Mouse (Mus musculus) heart, postnatal 4 days (tissue): ENCODE measurements around the gene Tor1a. TPM values are rescaled to one million over a fixed set of nuclear protein-coding genes. Genes with fewer than 3 reads are reported as not detected.

Experiments
- DNase-seq: peaks from one replicate; pipeline ENCODE4 v3.0.0; 2021
- total RNA-seq, 2 experiments: library from RNA; stranded (reverse); gene quantifications; 2 replicates each; pipeline ENCODE4 v1.2.3; 2021

Tor1a gene
- 10 to 100 TPM; 20.5 to 20.6 TPM for total RNA-seq

DNA sequence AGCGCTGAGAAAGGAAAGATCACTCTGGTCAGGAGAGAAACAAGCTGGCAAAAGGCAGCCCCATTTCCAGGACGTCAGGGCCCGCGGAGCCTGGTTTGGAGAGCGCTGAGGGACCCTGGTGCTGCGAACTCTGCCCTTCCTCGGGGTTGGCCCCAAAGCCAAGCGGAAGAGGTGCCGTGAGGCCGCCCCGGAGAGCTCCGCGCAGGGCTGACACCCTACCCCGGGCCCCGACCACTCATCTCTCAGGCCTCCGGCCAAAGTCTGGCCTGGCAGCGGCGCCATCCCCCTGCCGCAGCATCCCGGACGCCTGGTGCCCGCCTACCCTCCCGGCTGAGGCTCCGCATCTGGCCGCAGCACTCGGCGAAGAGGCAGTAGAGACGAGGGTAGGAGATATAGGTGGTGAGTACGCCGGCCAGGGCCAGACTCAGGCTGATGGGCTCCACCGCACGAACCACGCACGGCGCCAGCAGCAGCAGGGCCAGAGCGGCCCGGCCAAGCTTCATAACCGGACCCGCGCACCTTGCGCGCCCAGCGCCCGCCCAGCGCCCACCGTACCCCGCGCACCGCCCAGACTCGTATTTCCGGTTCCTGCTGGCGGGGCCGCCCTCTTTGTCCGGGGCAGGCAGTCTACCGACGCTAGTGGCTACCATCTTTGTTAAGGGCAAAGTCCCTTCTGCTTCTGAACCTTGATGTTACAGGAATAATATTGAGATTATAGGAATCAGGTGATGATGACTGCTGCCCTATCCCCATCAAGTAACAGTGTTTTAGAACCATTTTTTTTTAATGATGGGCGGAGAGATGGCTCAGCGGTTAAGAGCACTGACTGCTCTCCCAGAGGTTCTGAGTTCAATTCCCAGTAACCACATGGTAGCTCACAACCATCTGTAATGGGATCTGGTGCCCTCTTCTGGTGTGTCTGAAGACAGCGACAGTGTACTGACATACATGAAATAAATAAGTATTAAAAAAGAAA is at the start of gene Tor1a:
Gene Tor1a (minus strand): TSS at position 582 of the 976 bp plus-strand sequence.
- peak; percentile 92 for DNase-seq

DNA sequence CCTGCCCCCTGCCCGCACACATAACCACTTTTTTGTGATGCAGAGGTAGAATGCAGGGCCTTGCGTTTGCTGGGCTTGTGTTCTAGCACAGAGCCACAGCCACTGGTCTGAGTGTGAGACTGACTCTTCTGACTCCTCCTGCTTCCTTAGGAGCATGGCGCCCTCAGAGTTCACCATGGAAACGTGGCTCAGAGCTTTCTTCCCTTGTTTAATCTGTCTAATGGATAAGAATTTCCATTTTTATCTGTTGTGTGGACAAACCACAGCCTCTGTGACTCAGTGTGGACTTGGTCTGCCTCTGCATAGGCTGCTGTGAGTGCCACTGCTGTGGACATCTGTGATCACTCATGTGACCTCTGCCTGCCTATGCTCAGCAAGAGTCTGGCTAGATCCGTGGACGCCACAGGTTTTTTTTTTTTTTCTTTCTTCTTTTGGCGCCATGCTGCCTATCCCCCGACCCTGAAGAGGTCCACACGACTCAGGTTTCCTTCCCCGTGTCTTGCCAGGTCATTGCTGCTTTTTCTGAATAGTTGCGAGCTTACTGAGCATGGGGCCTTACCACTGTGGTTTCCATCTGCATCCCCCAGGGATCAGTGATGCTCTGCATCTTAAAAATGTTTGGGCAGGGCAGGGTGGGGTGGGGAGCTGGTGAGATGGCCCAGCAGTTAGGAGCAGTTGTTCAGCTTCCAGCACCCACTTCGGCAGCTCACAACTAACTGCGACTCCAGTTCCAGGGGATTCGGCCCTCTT is 45.8 kb upstream of the Tor1a start:
- no peak for DNase-seq

DNA sequence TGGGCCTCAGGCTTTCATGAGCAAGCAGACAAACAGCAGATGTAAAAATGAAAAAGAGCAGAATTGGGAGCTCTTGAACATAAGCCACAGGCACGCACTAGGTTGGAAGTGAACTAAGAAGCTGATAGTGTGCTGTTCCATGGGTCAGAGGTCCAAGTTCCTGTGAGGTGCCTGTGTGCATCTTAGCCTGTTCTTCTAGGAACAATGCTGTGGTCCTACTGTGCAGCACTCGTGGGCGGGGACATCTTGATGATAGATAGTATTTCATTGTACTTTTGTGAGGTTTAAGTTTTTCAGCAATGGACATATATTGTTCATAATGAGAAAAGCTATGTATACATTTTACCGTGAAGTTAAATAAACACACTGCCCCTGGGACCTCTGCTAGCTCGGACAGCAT is 39.5 kb upstream of the Tor1a start:
- no peak for DNase-seq

DNA sequence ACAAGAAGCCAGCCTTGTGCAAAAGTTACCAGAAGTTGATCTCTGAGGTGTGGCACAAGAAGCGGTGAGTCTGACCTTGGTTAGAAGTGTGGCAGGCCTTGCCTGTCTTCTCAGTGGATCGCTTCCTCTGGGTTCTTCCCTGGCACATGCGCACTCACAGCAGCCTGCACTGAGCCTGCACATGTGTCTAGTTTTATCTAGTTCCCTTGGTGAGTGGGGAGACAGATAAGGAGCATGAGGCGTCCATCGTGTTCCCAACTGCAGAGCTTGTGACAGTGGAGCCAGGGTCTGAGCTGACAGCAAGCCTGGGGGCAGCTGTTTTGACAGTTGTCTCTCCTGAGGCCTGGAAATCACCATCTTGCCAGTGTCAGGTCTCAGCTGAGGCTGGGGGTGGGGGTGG is 38.7 kb upstream of the Tor1a start:
- peak; percentile 74 for DNase-seq

DNA sequence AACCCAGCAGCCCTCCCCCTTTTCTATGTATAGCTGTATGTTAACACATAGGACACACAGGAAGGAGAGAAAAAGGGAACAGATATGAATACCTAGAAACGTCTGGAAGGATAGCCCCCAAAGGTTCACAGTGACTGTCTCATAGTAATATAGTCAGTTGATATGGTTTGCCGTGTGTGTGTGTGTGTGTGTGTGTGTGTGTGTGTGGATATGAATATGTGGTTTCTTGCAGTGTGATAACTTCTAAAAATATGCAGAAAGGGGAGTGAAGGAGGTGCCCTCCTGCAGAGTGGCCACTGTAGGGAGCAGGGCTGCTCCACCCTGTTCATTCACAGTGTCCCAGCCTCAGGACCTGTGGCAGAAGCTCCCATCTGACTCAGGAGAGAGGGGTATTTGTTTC is 37.7 kb upstream of the Tor1a start:
- DNase-seq, result no peak

DNA sequence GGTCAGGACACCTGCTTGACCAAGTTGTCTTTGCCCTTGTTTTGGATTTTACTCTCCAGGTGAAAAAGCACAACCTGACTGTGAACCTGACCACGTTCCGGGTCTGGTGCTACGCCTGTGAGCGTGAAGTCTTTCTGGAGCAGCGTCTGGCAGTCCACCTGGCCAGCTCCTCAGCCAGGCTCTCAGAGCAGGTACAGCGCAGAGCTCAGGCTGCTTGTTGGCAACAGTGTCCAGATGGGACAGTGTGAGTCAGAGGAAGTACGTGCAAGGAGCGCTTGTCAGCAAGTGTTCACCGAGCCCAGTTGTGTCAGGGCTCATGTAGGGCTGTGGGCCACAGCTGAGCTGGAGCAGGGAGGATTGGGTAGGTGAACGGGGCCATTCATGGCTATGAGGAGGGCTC is 35.1 kb upstream of the Tor1a start:
- DNase-seq, result no peak

DNA sequence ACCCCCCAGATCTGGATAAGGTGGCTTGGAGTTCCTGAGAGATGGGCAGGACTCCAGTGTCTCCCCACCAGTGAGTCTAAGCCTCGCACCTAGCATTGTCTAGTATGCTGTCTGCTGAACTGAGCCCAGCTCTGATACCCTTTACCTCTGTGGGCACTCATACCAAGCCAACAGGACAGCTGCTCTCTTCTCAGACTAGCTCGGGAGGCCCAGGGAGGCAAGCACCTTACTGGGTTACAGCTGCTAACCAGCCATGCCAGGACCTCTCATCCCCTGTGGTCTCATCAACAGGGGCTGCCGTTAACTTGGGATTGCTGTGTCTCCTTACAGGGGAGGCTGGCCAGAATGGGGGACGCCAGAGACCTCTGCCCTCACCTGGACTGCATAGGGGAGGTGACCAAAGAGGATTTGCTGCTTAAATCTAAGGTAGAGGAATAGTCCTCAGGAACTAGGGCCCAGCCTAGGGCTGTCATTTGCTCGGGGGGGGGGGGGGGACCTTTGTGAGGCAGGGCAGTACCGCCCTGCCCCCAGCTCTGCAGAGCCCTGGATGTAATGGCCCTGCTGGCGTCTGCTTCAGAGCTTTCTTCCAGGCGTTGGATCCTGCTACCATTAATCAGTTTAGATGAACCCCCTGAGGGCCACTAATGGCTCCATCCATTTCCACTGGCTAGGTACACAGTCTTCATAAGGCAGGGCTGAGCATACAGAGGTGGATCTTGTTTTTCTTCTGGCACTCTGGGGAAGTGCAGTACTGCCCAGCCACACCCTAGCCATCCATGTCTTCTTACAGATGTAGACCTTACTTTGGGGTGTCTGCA is 30.9 kb upstream of the Tor1a start:
- no peak for DNase-seq

DNA sequence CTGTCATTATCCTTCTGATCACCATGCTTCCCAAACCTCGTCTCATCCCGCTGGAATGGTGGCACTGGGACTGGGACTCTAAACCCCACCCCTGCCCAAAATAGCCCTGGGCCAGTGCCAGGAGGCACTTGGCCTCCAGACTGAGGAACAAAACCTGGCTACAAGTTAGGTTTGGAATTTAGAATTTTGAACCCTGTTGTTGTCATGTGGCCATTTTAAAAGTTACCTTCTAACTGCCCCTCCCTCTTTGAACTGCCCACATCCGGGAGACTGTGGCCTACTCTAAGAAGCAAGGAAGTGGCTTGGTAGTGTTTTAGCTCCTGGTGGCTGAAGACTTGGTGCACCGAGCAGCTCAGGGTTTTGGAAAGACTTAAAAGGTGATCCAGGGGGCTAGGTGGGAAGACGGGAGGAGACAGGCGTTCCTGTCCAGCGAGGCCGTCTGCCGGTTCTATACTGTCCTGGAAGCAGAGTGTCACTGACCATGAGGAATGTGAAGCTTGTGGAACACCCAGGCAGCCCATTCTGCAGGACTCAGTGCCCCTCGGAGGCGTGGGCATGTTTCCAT is 27.8 kb upstream of the Tor1a start:
- DNase-seq, result peak; percentile 84

DNA sequence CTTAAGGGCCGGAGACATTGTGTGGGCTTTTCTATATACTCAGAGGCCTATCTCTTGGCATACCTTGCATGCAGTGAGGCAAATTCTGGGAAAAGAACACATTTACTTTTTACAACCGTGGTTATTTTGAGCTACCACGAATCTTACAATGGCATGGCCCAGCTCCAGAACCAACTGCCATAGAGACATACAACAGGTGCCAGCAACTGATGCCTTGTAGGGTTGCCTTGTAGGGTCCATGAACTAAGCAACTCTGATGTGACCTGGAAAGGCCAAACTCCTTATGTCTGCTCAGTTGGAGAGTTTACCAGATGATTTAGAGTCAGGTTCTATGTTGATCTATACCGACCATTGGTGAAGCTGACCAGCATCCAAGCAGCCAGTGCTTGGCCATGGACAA is 27.1 kb upstream of the Tor1a start:
- no peak for DNase-seq

DNA sequence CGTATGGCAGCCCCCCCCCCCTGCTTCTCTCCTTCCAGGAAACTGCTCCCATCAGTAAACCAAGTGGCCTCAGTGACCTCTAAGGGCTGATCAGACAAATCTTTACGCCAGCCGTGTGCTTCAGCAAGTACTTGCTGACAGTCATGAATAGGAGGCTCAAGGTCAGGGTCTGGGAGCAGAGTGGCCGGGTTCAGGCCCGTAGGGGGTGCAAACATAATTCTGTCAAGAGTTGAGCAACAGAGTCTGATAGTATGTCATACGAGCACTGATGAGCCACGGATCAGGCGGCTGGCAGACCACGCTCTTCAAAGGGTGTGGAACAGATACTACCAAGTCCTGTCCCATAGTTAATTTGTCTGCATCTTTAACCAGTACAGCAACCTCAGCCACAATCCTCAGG is 22.5 kb upstream of the Tor1a start:
- DNase-seq, result no peak

DNA sequence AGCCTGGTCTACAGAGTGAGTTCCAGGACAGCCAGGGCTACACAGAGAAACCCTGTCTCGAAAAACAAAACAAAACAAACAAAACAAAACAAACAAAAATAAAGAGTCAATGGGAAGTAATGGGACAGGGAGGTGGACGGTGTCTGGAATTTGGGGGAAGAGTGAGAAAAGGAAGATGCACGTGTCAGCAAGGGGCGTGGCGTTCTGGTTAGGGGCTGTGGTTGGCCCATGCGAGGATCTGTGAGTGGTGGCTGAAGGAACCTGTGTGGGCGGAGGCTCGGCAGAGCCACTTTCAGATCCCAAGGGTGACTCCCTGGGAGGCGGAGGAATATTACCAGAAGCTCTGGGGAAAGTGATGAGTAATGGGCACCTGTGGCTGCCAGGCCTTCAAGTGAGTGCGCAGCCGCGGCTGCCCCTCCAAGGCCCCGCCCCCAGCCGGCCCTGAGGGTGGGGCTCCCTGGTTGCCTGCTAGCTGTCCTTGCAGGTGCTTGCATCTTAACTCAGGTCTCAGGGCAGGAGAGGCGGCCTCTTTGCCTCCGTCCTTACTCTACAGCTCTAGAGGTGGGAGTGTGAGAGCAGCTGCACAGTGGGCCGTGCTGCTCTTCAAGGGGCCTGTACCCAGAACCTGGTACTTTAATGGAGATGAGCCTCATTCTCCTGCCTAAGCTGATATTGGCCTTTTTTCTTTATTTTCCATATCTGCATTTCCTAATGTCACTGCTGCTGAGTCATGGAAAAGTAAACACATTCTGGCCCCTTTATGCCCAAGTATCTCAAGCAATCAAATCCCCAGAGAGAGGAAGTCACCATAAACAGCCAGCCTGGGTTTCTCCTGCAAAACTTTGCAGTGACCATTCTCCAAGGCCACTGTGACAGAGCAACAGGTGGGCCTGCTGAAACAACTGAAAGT is 17.6 kb upstream of the Tor1a start:
- peak; percentile 35 for DNase-seq

DNA sequence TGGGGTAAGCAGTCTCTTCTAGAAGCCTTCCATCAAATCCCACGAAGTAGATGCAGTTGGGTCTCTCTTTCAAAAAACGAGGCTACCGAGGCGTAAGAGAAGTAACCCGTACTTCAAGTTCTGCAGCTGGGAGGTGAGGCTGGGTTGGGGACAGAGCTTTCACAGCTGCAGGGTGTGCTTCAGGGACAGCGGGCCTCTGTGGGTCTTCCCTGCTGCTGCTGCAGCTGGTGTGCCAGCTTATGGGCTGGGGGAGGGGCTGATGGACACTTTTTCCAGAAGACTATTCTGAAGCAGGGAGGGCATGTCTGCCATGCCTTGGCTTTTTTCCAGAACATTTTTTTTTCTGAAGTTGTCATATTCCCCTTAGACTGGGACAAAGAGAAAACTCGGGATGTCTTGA is 15.3 kb upstream of the Tor1a start:
- no peak for DNase-seq

DNA sequence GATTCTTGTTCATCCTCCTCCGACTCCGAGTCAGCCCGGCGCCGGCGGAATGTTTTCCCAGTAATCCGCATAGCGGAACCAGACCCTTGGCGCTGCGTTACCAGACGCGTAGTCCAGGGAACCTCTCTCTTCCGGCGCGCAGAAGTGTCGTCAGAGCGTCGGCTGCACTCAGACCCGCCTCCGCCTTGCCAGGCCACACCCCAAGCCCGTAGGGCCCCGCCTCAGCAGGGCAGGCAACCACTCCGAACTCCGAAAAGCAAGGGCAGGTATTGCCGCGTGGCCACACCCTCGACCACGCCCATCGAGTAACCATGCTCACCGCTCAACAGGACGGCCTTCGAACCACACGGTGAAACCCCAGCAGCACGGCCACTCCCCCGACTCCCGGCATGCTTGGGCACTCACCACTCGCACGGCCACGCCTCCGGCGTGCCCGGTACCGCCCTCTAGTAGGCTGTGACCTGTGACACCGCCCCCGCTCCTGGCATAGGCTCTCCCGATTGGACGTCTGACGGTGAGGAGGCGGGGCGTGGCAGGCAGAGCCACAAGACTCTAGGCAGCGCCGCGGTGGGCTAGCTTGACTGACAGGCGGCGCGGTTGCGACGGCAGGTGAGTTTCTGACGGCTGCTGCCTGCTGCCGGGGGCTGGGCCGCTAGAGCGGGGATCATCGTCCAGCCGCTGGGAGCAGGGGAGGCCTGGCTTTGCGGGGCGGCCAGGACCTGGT is 14.2 kb upstream of the Tor1a start, which contains the start of the genes BC005624 and Usp20:
Gene BC005624 (minus strand): TSS at position 412 of the 724 bp plus-strand sequence.
Gene Usp20 (plus strand): TSS at position 490 of the 724 bp plus-strand sequence.
- peak; percentile 99 for DNase-seq

DNA sequence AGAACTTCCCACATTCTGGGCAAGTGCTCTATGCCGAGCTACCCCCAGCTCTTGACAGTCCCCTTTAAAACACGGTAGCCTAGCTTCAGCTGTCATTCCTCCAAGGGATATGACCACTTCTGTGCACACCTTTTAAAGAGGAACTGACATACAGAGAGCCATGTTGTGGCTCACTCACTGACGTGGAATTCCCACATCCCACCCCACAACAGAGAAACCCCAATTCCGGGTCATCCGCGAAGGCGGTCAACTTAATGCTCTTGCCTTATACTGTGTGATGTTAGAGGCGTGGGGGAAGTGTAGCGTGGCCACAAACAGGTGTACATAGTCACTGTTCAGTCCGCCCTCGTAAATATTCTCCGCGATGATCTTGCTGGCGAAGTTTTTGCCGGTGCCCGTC is 907 bp downstream of the Tor1a start:
- no peak for DNase-seq

DNA sequence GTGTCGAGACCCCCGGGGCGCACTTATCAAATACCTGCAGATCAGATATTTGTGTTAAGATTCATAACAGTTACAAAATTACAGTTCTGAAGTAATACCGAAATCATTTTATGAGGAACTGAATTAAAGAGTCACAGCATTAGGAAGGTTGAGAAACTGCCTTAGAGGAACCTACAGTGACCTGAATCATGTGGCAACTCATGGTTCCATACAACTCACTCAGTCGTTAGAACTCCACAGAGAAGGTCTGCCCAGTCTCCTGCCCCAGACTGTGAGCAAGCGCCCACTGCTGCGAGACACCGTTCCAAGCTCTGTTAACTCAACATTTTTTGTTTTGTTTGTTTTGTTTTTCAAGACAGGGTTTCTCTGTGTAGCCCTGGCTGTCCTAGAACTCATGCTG is 2.1 kb downstream of the Tor1a start:
- no peak for DNase-seq

DNA sequence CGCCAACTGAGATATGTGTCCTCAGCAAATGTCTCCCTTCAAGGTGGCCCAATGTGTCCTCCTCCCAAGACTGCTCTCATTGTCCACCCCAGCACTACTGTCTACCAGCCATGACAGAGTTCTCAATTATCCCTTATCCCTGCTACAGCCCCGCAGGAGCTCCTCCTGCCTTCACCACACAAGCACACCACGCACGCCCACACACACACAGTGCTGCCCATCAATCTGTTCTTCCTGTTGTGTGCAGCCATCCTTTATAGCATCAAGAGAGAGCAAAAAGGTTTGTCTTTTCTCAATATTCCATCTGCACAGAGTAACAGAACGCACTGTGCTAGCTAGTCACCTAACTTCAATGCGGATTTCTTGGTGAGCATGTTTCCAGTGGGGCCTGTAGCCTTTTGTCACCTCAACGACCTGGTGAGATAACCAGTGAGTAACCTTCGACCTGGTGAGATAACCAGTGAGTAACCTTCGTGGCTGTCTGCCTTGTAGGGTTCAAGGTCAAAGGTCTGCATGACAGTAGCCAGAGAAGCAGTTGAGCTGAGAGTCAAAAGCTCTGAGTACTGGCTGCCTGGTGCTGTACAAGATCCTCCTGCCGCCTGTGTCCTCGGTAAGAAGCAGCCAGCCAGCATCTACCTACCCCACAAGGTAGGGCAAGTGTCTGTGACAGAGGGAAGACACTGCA is 5.0 kb downstream of the Tor1a start:
- DNase-seq, result no peak

DNA sequence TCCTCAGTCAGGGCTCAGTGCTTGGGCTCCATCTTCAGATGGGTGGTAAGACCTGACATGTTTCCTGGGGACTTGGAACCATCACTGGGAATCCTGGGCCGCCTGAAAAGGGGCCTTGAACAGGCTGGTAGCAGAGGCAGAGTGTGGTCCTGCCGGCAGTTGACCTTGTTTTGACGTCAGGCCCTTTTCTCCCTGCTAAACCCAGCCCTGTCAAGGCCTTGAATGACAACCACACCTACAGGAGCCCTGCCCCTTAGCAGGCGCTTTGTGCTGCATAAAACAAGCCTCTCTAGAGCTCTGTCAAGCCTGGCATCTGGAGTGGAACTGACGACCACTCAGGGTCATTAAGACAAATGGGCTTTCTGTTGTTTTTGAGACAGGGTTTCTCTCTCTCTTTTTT is 7.9 kb downstream of the Tor1a start:
- DNase-seq, result no peak

DNA sequence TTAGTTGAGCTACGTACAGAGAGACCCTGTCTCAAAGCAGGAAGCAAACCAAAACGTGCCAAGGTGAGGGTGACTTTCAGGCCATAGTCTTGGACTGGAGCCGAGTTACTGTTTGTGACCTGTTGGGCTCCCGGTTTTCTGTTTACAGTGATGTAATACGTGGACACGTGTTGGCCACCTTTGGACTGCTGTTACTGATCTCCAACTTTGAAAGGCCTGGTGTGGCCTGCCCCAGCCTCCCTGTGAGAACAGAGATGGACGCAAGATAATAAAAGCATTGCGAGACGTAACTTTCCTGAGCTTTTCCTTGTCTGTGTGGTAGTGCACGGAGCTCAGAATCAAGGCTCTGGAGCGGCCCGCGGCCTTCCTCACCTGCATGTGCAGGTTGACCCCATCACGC is 9.0 kb downstream of the Tor1a start:
- no peak for DNase-seq

DNA sequence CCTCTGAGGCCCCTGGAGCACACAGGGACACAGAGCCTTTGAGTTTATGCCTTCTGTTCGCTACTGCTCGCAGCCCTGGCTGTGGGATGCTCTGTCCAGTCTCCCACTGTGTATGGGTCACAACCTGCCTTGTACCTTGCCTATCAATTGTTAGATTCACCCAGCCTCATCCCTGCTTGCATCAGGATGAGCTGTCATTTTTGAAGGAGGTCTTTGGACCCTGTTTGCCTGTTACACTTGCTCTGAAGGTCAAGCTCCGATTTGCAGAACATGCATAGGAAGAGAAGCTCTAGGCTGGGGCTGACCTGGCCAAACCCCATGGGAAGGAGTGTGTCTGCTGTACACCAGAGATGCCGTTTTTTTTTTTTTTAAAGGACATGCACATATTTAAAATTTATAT is 10.2 kb downstream of the Tor1a start:
- no peak for DNase-seq

DNA sequence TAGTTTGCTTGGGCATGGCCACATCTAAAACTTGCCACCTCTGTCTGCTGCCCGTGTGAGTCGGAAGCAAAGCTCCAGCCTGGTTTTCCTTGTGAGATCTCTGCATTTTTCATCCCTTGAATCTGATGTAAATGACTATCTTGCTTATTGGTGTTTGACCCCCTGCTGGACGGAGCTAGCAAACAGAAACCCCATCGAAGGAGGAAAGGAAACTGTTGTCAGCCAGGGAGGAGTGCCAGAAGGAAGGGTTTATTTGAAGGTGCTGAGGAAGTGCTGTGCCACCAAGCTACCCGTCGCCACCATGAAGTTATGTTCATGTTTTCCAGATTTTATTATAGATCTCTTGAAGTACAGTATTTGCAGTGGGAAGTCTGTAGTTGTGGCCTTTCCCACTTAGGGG is 12.9 kb downstream of the Tor1a start:
- DNase-seq, result no peak
